12 mouse cellular contexts compared by ENCODE assay signal in genomic region chr7:112276823-112277222, GRCm38 (mm10). TPM values are rescaled to one million over a fixed set of nuclear protein-coding genes. Genes with fewer than 3 reads are reported as not detected.
A peak's percentile ranks its signal among the peaks of the same experiment; 100 is the strongest.
DNase-seq lines count a peak whose midpoint lies in the region; ATAC-seq and TF ChIP-seq lines count a peak whose summit lies in the region.
"Had no signal": no experiment of that assay in that cellular context is flagged by ENCODE, and none has a peak within 500 bp of the region (broad histone marks: within the 10 kb centered on the region; RNA-seq: fewer than 3 reads in every experiment).

No protein-coding gene starts in this region.

- peak in 1 of 2 experiments; percentile 67 for DNase-seq in heart, adult 2 months
- no peak for DNase-seq in heart, postnatal 25 days (ENCODE audit: low spot score)
- peak; percentile 41 to 43 for DNase-seq in urinary bladder, postnatal 36 days (ENCODE audit: low spot score in 2 of 2)
- DNase-seq in urinary bladder, adult 2 months (ENCODE audit: low spot score): no peak
- no peak for DNase-seq in midbrain, embryonic 10.5 days (ENCODE audit: low spot score)
- no peak for DNase-seq in layer of hippocampus, adult 9-11 months
- DNase-seq: adrenal gland, postnatal 36 days; B cell, adult 2 months; kidney, postnatal 4 days; thymus, postnatal 4 days had no signal

- H3K4me1 ChIP-seq in heart, adult 2 months (ENCODE audit: control insufficient read depth, insufficient read depth, low read length): peaks cover 42% of the 10 kb centered on the region
- H3K4me1 ChIP-seq in lung, embryonic 16.5 days (replicated peaks; ENCODE audit: control insufficient read depth, insufficient read depth, low read length): peaks cover 42% of the 10 kb centered on the region
- H3K4me1 ChIP-seq in midbrain, embryonic 10.5 days: peaks cover 17% of the 10 kb centered on the region
- peaks cover 27% of the 10 kb centered on the region for H3K4me1 ChIP-seq in neural tube, embryonic 15.5 days

- WGBS in heart, adult 2 months: 43% methylated on average over 4 of the region's 4 CpGs
- WGBS in lung, embryonic 16.5 days: 46% methylated on average over 4 of the region's 4 CpGs
- 89% methylated on average over 4 of the region's 4 CpGs for WGBS in midbrain, embryonic 10.5 days
- 90% methylated on average over 4 of the region's 4 CpGs for WGBS in neural tube, embryonic 15.5 days

- H3K4me2 ChIP-seq in lung, embryonic 16.5 days (ENCODE audit: low read depth, low read length): no peak overlapping the region
- no peak overlapping the region for H3K4me2 ChIP-seq in neural tube, embryonic 15.5 days

- intact Hi-C loops in heart, adult 2 months (cut with DNase I): loop anchor here (5.0 kb wide), 1 partner anchor 35 kb away; no protein-coding TSS in a partner anchor
- intact Hi-C loops in heart, postnatal 25 days (cut with DNase I): no loop called here

- TF ChIP-seq EP300 in heart, adult 2 months (IDR thresholded peaks at IDR 0.05; ENCODE audit: insufficient read depth, low read depth, low read length): peak; percentile 82; the same call in 1 of the 2 replicates

- peak overlapping the region; percentile 77 for H3K27ac ChIP-seq in heart, adult 2 months
- H3K27ac ChIP-seq in lung, embryonic 16.5 days (ENCODE audit: low read length): peak overlapping the region; percentile 40
- H3K27ac ChIP-seq in midbrain, embryonic 10.5 days (replicated peaks): no peak overlapping the region
- no peak overlapping the region for H3K27ac ChIP-seq in neural tube, embryonic 15.5 days (replicated peaks)

- ATAC-seq in lung, embryonic 16.5 days (ENCODE audit: low read depth): 0 out of 2 replicates have a peak, but pooled peaks have one; percentile 13
- no peak for ATAC-seq in neural tube, embryonic 15.5 days (ENCODE audit: low FRiP score)

- H3K4me3 ChIP-seq in heart, adult 2 months: no peak overlapping the region
- H3K4me3 ChIP-seq in lung, embryonic 16.5 days (ENCODE audit: low read length): no peak overlapping the region
- no peak overlapping the region for H3K4me3 ChIP-seq in midbrain, embryonic 10.5 days
- no peak overlapping the region for H3K4me3 ChIP-seq in neural tube, embryonic 15.5 days (replicated peaks)

- no peaks in the 10 kb centered on the region for H3K27me3 ChIP-seq in heart, adult 2 months (ENCODE audit: control insufficient read depth, insufficient read depth, low read length)
- no peaks in the 10 kb centered on the region for H3K27me3 ChIP-seq in lung, embryonic 16.5 days (ENCODE audit: control insufficient read depth, insufficient read depth, low read depth, low read length)
- no peaks in the 10 kb centered on the region for H3K27me3 ChIP-seq in midbrain, embryonic 10.5 days (ENCODE audit: low read depth, poor library complexity, severe bottlenecking)
- no peaks in the 10 kb centered on the region for H3K27me3 ChIP-seq in neural tube, embryonic 15.5 days (replicated peaks)

- no peak for TF ChIP-seq CTCF in heart, adult 2 months (IDR thresholded peaks at IDR 0.05)

- H3K79me2 ChIP-seq in heart, adult 2 months (replicated peaks; ENCODE audit: control insufficient read depth, insufficient read depth, low read length): no peaks in the 10 kb centered on the region

- TF ChIP-seq POLR2A in heart, adult 2 months (IDR thresholded peaks at IDR 0.05; ENCODE audit: insufficient read depth, low read depth, low read length): no peak

- H3K9ac ChIP-seq in heart, adult 2 months (ENCODE audit: low read depth, low read length): peak overlapping the region; percentile 14
- no peak overlapping the region for H3K9ac ChIP-seq in lung, embryonic 16.5 days (ENCODE audit: low read length)
- H3K9ac ChIP-seq in neural tube, embryonic 15.5 days (replicated peaks): no peak overlapping the region

- H3K36me3 ChIP-seq in heart, adult 2 months (ENCODE audit: control insufficient read depth, insufficient read depth, low read length): peaks cover 25% of the 10 kb centered on the region
- no peaks in the 10 kb centered on the region for H3K36me3 ChIP-seq in lung, embryonic 16.5 days (ENCODE audit: control insufficient read depth, insufficient read depth, low read length)
- no peaks in the 10 kb centered on the region for H3K36me3 ChIP-seq in midbrain, embryonic 10.5 days
- H3K36me3 ChIP-seq in neural tube, embryonic 15.5 days: no peaks in the 10 kb centered on the region

- no peaks in the 10 kb centered on the region for H3K9me3 ChIP-seq in lung, embryonic 16.5 days (ENCODE audit: control insufficient read depth, low read length)
- no peaks in the 10 kb centered on the region for H3K9me3 ChIP-seq in midbrain, embryonic 10.5 days (replicated peaks)
- H3K9me3 ChIP-seq in neural tube, embryonic 15.5 days (replicated peaks): no peaks in the 10 kb centered on the region

RNA-seq across cellular contexts. Expression of gene Mical2, which starts 51.2 kb away (rescaled TPM):
- total RNA-seq in heart, adult 2 months (2021): 10 to 100 TPM; 87.7 to 89.1 TPM
- polyA plus RNA-seq in heart, adult 2 months (2012; rRNA removed): 44.8 and 53.7 TPM in 2 replicates
- total RNA-seq in heart, postnatal 25 days (2021): 100 to 1,000 TPM in 1 of 2 experiments, 10 to 100 TPM in 1; 93.4 to 103 TPM
- 22.9 and 26.8 TPM in 2 replicates for polyA plus RNA-seq in urinary bladder, adult 2 months (2012; rRNA removed)
- polyA plus RNA-seq in lung, embryonic 16.5 days (2015; fragmentation: Nextera tagmentation; extraction: Ambion mirVana): 27.3 and 27.6 TPM in 2 replicates
- 0.78 and 1.3 TPM in 2 replicates for polyA plus RNA-seq in midbrain, embryonic 10.5 days (2016; fragmentation: Nextera tagmentation; extraction: Ambion mirVana)
- polyA plus RNA-seq in neural tube, embryonic 15.5 days (2015; fragmentation: Nextera tagmentation; extraction: Ambion mirVana): 3.9 and 6.2 TPM in 2 replicates

Comparison
In these comparisons a context has a peak if more than half of its experiments do, and no peak if none do; other contexts are left out.
1. DNase-seq: peak in urinary bladder, postnatal 36 days (2 of 2); none in heart, postnatal 25 days (single experiment), urinary bladder, adult 2 months (single experiment), midbrain, embryonic 10.5 days (single experiment) and layer of hippocampus, adult 9-11 months (single experiment).
2. H3K27ac ChIP-seq: peak in heart, adult 2 months (single experiment) and lung, embryonic 16.5 days (single experiment); none in midbrain, embryonic 10.5 days (single experiment) and neural tube, embryonic 15.5 days (single experiment).